Mouse (Mus musculus): Measurements from ENCODE around the gene Nsg1.

Nsg1 gene

GRCm38 (mm10) chr5:38159634-38160413 is at the start of gene Nsg1:
Gene Nsg1, minus strand, starts transcription at chr5:38159907.
- DNase-seq (ENCODE audit: low spot score in 2 of 2): no peak

GRCm38 (mm10) chr5:38208985-38209384 is 49.3 kb upstream of the Nsg1 start:
- no peak for DNase-seq (ENCODE audit: low spot score in 2 of 2)

GRCm38 (mm10) chr5:38205303-38205726 is 45.6 kb upstream of the Nsg1 start:
- no peak for DNase-seq (ENCODE audit: low spot score in 2 of 2)

GRCm38 (mm10) chr5:38199686-38200085 is 40.0 kb upstream of the Nsg1 start:
- DNase-seq (ENCODE audit: low spot score in 2 of 2): no peak

- DNase-seq (ENCODE audit: low spot score in 2 of 2): peak; percentile 90
These were observed 37.7 kb upstream of the Nsg1 start for GRCm38 (mm10) chr5:38197482-38197823.

GRCm38 (mm10) chr5:38196821-38197481 is 37.2 kb upstream of the Nsg1 start:
- DNase-seq (ENCODE audit: low spot score in 2 of 2): no peak

- no peak for DNase-seq (ENCODE audit: low spot score in 2 of 2)
These were observed 36.2 kb upstream of the Nsg1 start for GRCm38 (mm10) chr5:38195941-38196340.

- DNase-seq (ENCODE audit: low spot score in 2 of 2): no peak
These were observed 35.2 kb upstream of the Nsg1 start for GRCm38 (mm10) chr5:38194946-38195345.

- no peak for DNase-seq (ENCODE audit: low spot score in 2 of 2)
These were observed 31.2 kb upstream of the Nsg1 start for GRCm38 (mm10) chr5:38190907-38191306.

- DNase-seq (ENCODE audit: low spot score in 2 of 2): no peak
These were observed 27.3 kb upstream of the Nsg1 start for GRCm38 (mm10) chr5:38187006-38187405.

GRCm38 (mm10) chr5:38184688-38185285 is 25.1 kb upstream of the Nsg1 start:
- DNase-seq (ENCODE audit: low spot score in 2 of 2): no peak

- no peak for DNase-seq (ENCODE audit: low spot score in 2 of 2)
These were observed 14.7 kb upstream of the Nsg1 start for GRCm38 (mm10) chr5:38174256-38174912.

GRCm38 (mm10) chr5:38173766-38174165 is 14.1 kb upstream of the Nsg1 start:
- DNase-seq (ENCODE audit: low spot score in 2 of 2): no peak

GRCm38 (mm10) chr5:38168497-38168896 is 8.8 kb upstream of the Nsg1 start:
- DNase-seq (ENCODE audit: low spot score in 2 of 2): no peak

GRCm38 (mm10) chr5:38158947-38159633 is 617 bp downstream of the Nsg1 start:
- DNase-seq (ENCODE audit: low spot score in 2 of 2): peak; percentile 50 to 56

GRCm38 (mm10) chr5:38158501-38158946 is 1.2 kb downstream of the Nsg1 start:
- no peak for DNase-seq (ENCODE audit: low spot score in 2 of 2)

- DNase-seq (ENCODE audit: low spot score in 2 of 2): no peak
These were observed 2.2 kb downstream of the Nsg1 start for GRCm38 (mm10) chr5:38157481-38158020.

GRCm38 (mm10) chr5:38153636-38154035 is 6.1 kb downstream of the Nsg1 start:
- DNase-seq (ENCODE audit: low spot score in 2 of 2): no peak

- no peak for DNase-seq (ENCODE audit: low spot score in 2 of 2)
These were observed 7.3 kb downstream of the Nsg1 start for GRCm38 (mm10) chr5:38152201-38153108.

- no peak for DNase-seq (ENCODE audit: low spot score in 2 of 2)
These were observed 8.4 kb downstream of the Nsg1 start for GRCm38 (mm10) chr5:38151264-38151663.
